Mouse (Mus musculus) neural tube, embryonic 12.5 days (tissue): ENCODE data around the gene Msl2. TPM values are rescaled to one million over a fixed set of nuclear protein-coding genes. Genes with fewer than 3 reads are reported as not detected.

Experiments
- ATAC-seq: fragments of 200-750 bp; cut with Nextera tagmentation; 2 replicates; pipeline ENCODE4 v1.8.0; 2017; ENCODE audit warnings: low read depth, mild to moderate bottlenecking, moderate TSS enrichment, moderate library complexity; ENCODE audit not compliant: low FRiP score
- H3K27ac ChIP-seq: fragments of 300-500 bp; sonication (generic); 2 replicates; pipeline ENCODE4 v1.5.1; 2016
- H3K27me3 ChIP-seq: fragments of 300-500 bp; sonication (generic); replicated peaks from 2 replicates; pipeline ENCODE4 v1.6.1; 2016; ENCODE audit warnings: mild to moderate bottlenecking
- H3K36me3 ChIP-seq: fragments of 300-500 bp; sonication (generic); 2 replicates; pipeline ENCODE4 v1.6.1; 2016; ENCODE audit warnings: mild to moderate bottlenecking
- H3K4me1 ChIP-seq: fragments of 300-500 bp; sonication (generic); 2 replicates; pipeline ENCODE4 v1.6.1; 2016
- H3K4me2 ChIP-seq: fragments of 300-500 bp; sonication (generic); replicated peaks from 2 replicates; pipeline ENCODE4 v1.6.1; 2016; ENCODE audit warnings: mild to moderate bottlenecking
- H3K4me3 ChIP-seq: fragments of 300-500 bp; sonication (generic); 2 replicates; pipeline ENCODE4 v1.5.1; 2016
- H3K9ac ChIP-seq: fragments of 300-500 bp; sonication (generic); 2 replicates; pipeline ENCODE4 v1.6.1; 2016; ENCODE audit warnings: mild to moderate bottlenecking
- H3K9me3 ChIP-seq: fragments of 300-500 bp; sonication (generic); 2 replicates; pipeline ENCODE4 v1.6.1; 2016; ENCODE audit warnings: mild to moderate bottlenecking
- WGBS: fragments of 180-500 bp; shearing (Covaris S2); methylation state at CpG from one replicate; pipeline ENCODE4 v1.1.7; 2016; 5-methylcytosine and 5-hydroxymethylcytosine counted together
- polyA plus RNA-seq: library from polyadenylated mRNA; unstranded; fragments of >200 nt; fragmentation: Nextera tagmentation; extraction: Ambion mirVana; gene quantifications from 2 replicates; pipeline ENCODE4 v1.2.1, GENCODE M21; 2016

The Msl2 gene
- polyA plus RNA-seq, 1 experiment from 2014 or later, result 7.6 TPM

DNA sequence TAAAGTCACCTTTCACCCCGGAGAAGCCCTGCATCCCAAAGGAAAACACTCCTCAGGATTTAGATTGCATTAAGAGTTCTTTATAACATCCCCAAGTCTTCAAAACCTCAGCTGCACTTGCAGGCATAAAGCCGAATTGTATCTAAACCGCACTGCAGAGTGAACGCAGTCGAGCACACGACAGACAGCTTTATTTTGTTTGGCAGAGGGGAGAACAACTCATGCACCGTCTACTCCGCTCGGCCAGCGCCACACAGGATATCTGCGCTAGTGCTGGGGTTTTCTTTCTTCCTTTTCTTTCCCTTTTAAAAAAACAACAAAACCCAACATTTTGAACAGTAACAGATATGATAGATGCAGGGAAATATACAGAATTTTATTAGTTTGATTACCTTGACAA, 31.0 kb downstream of the Msl2 start:
- Histone ChIP-seq H3K9ac (no peak overlapping the region), H3K4me2 (no peak overlapping the region), H3K4me3 (no peak overlapping the region), H3K4me1 (no peaks in the 10 kb centered on the region), H3K27me3 (no peaks in the 10 kb centered on the region), H3K36me3 (peaks cover 29% of the 10 kb centered on the region; the same call in 1 of the 2 replicates), H3K9me3 (no peaks in the 10 kb centered on the region), H3K27ac (no peak overlapping the region)
- 90% methylated on average over 11 of the region's 11 CpGs for whole genome bisulfite sequencing
- ATAC-seq, result no peak

DNA sequence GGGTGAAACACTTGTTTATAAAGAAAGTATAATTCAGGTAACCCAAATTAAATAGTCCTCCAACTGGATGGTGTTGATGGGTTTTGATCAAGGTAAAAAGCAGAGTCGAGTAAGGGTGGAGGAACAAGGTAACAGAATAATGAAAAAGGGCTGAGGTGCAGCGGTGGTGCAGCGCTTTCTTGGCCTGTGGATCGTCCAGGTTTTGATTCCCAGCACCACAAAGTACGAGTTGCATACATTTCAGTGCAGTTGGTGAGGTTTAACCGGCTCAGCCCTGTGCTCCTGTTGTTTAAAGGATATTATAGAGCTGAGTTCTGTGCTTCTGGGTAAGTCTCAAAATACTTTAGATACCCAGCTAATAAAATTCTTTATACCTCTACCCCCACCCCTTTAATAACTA, 31.8 kb downstream of the Msl2 start:
- Histone ChIP-seq H3K4me3 (no peak overlapping the region), H3K9ac (no peak overlapping the region), H3K4me1 (no peaks in the 10 kb centered on the region), H3K27ac (no peak overlapping the region), H3K4me2 (no peak overlapping the region), H3K36me3 (peaks cover 25% of the 10 kb centered on the region; the same call in 1 of the 2 replicates), H3K9me3 (no peaks in the 10 kb centered on the region), H3K27me3 (no peaks in the 10 kb centered on the region)
- 94% methylated on average over 6 of the region's 6 CpGs for WGBS
- no peak for ATAC-seq

DNA sequence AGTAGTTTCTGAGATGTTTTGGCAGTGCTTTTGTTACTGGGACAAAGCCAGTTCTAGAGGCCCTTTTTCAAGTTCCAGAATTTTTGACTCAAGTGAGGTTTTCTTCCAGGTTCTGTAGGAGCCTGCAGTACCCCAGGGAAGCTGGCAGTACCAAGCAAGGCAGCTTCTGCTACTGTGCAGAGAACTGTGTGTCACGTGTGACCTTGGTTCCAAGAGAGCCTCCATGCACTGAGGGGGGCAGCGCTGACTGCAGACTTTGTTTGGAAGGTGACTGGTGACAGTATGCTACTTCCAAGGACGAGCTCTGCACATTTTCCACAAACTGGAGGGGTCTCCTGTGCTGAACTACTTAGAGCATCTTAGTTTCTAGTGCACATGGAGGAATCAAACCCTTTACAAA, 33.5 kb downstream of the Msl2 start:
- WGBS, result 81% methylated on average over 3 of the region's 3 CpGs
- H3K4me3 ChIP-seq, result no peak overlapping the region
- no peak for ATAC-seq

DNA sequence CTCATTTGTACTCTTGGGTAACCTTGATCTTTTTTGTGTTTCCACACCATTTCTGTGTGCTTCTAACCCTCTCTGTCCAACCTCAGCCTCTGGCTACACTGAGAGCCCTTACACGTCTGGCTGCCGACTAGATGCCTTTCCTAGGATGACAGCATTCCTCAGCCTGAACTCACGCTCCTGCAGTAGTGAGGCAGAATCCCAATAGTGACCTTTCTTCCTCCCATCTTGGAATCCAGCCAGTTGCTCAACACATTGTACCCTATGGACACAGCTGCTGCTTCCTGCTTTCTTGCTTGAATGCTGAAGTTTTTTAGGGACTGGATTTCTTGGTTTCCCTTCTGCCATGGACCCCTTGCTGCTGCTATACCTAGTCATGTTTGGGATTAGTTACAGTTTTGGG, 36.1 kb downstream of the Msl2 start:
- no peak overlapping the region for H3K27ac ChIP-seq
- 58% methylated on average over 3 of the region's 3 CpGs for WGBS
- peaks cover 8% of the 10 kb centered on the region; the same call in 1 of the 2 replicates for H3K36me3 ChIP-seq
- no peak overlapping the region for H3K4me3 ChIP-seq
- no peaks in the 10 kb centered on the region for H3K27me3 ChIP-seq
- H3K9ac ChIP-seq, result no peak overlapping the region
- H3K4me1 ChIP-seq, result no peaks in the 10 kb centered on the region
- no peak for ATAC-seq
- no peak overlapping the region for H3K4me2 ChIP-seq
- H3K9me3 ChIP-seq, result no peaks in the 10 kb centered on the region

More for the DNA sequence above, 33.5 kb downstream of the Msl2 start:
- H3K4me2 ChIP-seq, result no peak overlapping the region
- no peaks in the 10 kb centered on the region for H3K27me3 ChIP-seq
- no peaks in the 10 kb centered on the region for H3K4me1 ChIP-seq
- no peaks in the 10 kb centered on the region for H3K9me3 ChIP-seq
- H3K36me3 ChIP-seq, result peaks cover 11% of the 10 kb centered on the region; the same call in 1 of the 2 replicates
- H3K27ac ChIP-seq, result no peak overlapping the region
- no peak overlapping the region for H3K9ac ChIP-seq

DNA sequence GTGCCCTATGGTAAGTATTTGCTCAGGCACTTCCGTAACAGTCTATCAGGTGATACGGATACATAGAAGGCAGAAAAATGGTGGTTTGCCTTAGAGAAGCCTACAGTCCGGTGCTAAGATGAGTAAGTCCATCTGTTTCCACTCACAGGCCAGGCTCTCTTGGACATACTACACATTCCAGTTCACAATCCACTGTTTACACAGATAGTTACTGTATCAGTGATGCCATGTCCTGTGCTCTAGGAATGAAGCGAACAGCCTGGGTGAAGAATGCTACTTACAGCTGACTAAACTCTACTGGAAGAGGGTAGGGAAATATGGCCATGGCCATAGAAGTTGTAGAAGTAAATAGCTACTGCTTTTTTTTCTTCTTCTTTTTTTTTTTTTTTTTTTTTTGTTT, 39.4 kb downstream of the Msl2 start:
- no peaks in the 10 kb centered on the region for H3K9me3 ChIP-seq
- H3K4me2 ChIP-seq, result no peak overlapping the region
- H3K9ac ChIP-seq, result no peak overlapping the region
- no peaks in the 10 kb centered on the region for H3K36me3 ChIP-seq
- ATAC-seq, result no peak
- H3K27ac ChIP-seq, result no peak overlapping the region
- WGBS, result 90% methylated on average over 4 of the region's 4 CpGs
- no peak overlapping the region for H3K4me3 ChIP-seq
- H3K27me3 ChIP-seq, result no peaks in the 10 kb centered on the region
- H3K4me1 ChIP-seq, result no peaks in the 10 kb centered on the region

DNA sequence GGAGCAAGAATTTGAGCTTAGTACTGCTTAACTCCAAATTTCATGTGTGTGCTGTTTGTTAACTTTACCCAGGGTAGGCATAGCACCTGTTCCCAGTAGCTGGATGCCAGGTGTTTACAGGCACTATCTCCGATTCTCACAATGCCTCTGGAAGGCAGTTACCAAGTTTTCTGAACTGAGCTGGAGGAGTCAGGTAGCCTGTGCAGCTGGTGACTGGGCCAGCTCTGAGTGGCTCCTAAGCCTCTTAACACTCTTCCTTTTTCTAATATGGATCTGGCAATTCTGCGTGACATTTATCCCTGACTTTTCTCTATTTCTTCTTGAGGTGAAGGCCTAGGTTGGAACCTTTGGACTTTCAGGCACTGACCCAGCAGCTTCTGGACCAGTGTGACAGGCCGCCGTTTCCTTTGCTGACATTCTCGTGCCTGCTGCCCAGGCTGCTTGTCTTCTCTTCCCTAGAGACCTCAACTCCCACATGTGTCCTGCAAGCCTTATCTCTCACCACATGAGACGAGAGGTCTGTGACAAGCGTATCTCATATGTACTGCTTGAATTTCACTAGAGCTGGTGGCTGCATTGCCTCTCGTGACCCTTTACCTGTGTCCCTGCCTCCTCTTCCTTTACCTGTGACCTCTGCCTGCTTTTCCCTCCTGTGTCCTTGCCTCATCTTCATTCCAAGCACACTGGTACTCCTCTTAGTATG, 40.4 kb downstream of the Msl2 start:
- no peak overlapping the region for H3K27ac ChIP-seq
- no peak overlapping the region for H3K4me2 ChIP-seq
- WGBS, result 90% methylated on average over 8 of the region's 8 CpGs
- H3K4me1 ChIP-seq, result no peaks in the 10 kb centered on the region
- no peak overlapping the region for H3K9ac ChIP-seq
- H3K36me3 ChIP-seq, result no peaks in the 10 kb centered on the region
- no peak overlapping the region for H3K4me3 ChIP-seq
- no peak for ATAC-seq
- no peaks in the 10 kb centered on the region for H3K9me3 ChIP-seq
- H3K27me3 ChIP-seq, result no peaks in the 10 kb centered on the region

DNA sequence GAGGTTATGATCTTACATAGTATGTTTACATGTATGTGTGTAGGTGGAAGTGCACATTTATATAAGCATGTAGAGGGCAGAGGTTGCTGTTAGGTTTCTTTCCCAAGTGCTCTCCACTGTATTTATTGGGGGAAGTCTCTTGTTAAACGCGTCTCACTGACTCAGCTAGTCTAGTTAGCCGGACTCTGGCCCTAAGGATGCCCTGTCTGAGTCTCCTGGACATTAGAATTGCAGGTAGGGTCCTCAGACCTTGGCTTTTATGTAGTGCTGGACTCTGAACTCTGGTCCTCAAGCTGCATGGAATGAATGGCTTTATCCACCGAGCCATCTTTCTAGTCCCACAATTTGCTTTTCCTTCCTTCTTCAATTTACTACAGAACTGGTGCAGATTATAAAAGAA, 69.7 kb downstream of the Msl2 start:
- Histone ChIP-seq H3K4me2 (no peak overlapping the region), H3K27ac (no peak overlapping the region), H3K4me1 (no peaks in the 10 kb centered on the region), H3K27me3 (no peaks in the 10 kb centered on the region), H3K9ac (no peak overlapping the region), H3K9me3 (no peaks in the 10 kb centered on the region), H3K36me3 (peaks cover 15% of the 10 kb centered on the region), H3K4me3 (no peak overlapping the region)
- WGBS, result 86% methylated on average over 4 of the region's 4 CpGs
- no peak for ATAC-seq

DNA sequence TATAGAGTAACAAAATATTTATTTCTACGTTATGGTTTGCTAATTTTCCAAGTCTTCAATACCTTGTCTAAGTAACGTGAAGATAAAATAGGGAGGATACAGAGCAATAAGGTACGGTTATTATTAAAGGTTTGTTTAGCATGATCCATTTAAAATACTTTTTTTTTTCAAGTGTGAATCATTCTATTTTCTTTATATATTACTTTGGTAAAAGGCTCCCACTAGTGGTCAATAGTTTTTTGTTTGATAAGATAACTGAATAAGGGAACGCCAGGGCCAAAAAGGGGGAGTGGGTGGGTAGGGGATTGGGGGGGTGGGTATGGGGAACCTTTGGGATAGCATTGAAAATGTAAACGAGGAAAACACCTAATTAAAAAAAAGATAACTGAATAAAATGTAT, 79.0 kb downstream of the Msl2 start:
- 86% methylated on average over 5 of the region's 5 CpGs for WGBS
- Histone ChIP-seq H3K9ac (no peak overlapping the region), H3K9me3 (no peaks in the 10 kb centered on the region), H3K36me3 (peaks cover 9% of the 10 kb centered on the region), H3K4me1 (no peaks in the 10 kb centered on the region), H3K27me3 (no peaks in the 10 kb centered on the region), H3K27ac (no peak overlapping the region), H3K4me3 (no peak overlapping the region), H3K4me2 (no peak overlapping the region)
- no peak for ATAC-seq

Other genes with a start within 250 kb of the Msl2 start
- 17.0 and 17.7 TPM in 2 replicates for gene Pccb, start 39.2 kb upstream of the Msl2 start, polyA plus RNA-seq
- 20.3 and 20.7 TPM in 2 replicates for gene Ppp2r3a, start 177.7 kb downstream of the Msl2 start, polyA plus RNA-seq